Mouse (Mus musculus): ENCODE results near the gene Olfr3. TPM values are rescaled to one million over a fixed set of nuclear protein-coding genes. Genes with fewer than 3 reads are reported as not detected.

The Olfr3 gene
- total RNA-seq (2021), result not detected
- long read RNA-seq, experiment 1, result 0 reads
- long read RNA-seq, experiment 2, result 0 reads

- no peak for DNase-seq (ENCODE audit: low spot score in 2 of 2)
Measured at GRCm38 (mm10) chr2:36816932-36817331, at the start of gene Olfr3. TSS of gene Olfr3 (minus strand) at chr2:36817032.

GRCm38 (mm10) chr2:36862560-36862959, 45.7 kb upstream of the Olfr3 start, which contains the start of gene Olfr351:
TSS of gene Olfr351 (minus strand) at chr2:36862660.
- no peak for DNase-seq (ENCODE audit: low spot score in 2 of 2)

- DNase-seq (ENCODE audit: low spot score in 2 of 2), result no peak
Measured at GRCm38 (mm10) chr2:36846010-36846409, 29.2 kb upstream of the Olfr3 start, which contains the start of gene Olfr350. TSS of gene Olfr350 (plus strand) at chr2:36846310.

- no peak for DNase-seq (ENCODE audit: low spot score in 2 of 2)
Measured at GRCm38 (mm10) chr2:36790238-36790637, 26.6 kb downstream of the Olfr3 start, which contains the start of gene Olfr50. TSS of gene Olfr50 (plus strand) at chr2:36790538.

- no peak for DNase-seq (ENCODE audit: low spot score in 2 of 2)
Measured at GRCm38 (mm10) chr2:36783976-36784375, 32.9 kb downstream of the Olfr3 start, which contains the start of gene Olfr348. TSS of gene Olfr348 (plus strand) at chr2:36784276.

Other genes starting within 250 kb of the Olfr3 start
- not detected for gene Olfr345, start 177.0 kb downstream of the Olfr3 start, total RNA-seq (2021)
- not detected for gene Olfr346, start 131.2 kb downstream of the Olfr3 start, total RNA-seq (2021)
- gene Olfr347, start 85.1 kb downstream of the Olfr3 start, total RNA-seq (2021), result not detected
- not detected for gene Olfr348, start 32.8 kb downstream of the Olfr3 start, total RNA-seq (2021)
- not detected for gene Olfr50, start 26.5 kb downstream of the Olfr3 start, total RNA-seq (2021)
- not detected for gene Olfr350, start 29.3 kb upstream of the Olfr3 start, total RNA-seq (2021)
- gene Olfr351, start 45.6 kb upstream of the Olfr3 start, total RNA-seq (2021), result under 1 TPM; 0.12 TPM
- gene Olfr352, start 51.4 kb upstream of the Olfr3 start, total RNA-seq (2021), result not detected
- gene Olfr353, start 75.9 kb upstream of the Olfr3 start, total RNA-seq (2021), result not detected
- not detected for gene Olfr354, start 88.6 kb upstream of the Olfr3 start, total RNA-seq (2021)
- not detected for gene Olfr355, start 111.9 kb upstream of the Olfr3 start, total RNA-seq (2021)
- gene Olfr356, start 120.1 kb upstream of the Olfr3 start, total RNA-seq (2021), result not detected
- gene Olfr357, start 176.8 kb upstream of the Olfr3 start, total RNA-seq (2021), result not detected
- not detected for gene Olfr358, start 192.3 kb upstream of the Olfr3 start, total RNA-seq (2021)
- not detected for gene Olfr360, start 248.7 kb upstream of the Olfr3 start, total RNA-seq (2021)

Measured in layer of hippocampus, postnatal 14 days (tissue).